Mouse (Mus musculus) ES-E14 (cell line): Measurements from ENCODE around the gene Mcrip1. TPM values are rescaled to one million over a fixed set of nuclear protein-coding genes. Genes with fewer than 3 reads are reported as not detected.
"Not testable (repeated sequence)": the region's sequence is repeated elsewhere in the genome, so short reads cannot be mapped to it uniquely, and the experiment has no call there.

Experiments used
- DNase-seq: peaks from one replicate; pipeline ENCODE4 v3.0.0-alpha.2; 2013; ENCODE audit warnings: low read depth, low spot score
- H3K27ac ChIP-seq: 2 replicates; pipeline ENCODE4 v1.5.1; 2012; ENCODE audit warnings: low read depth, mild to moderate bottlenecking, low read length, moderate library complexity, mixed read lengths; ENCODE audit not compliant: poor library complexity, insufficient read depth, severe bottlenecking
- H3K36me3 ChIP-seq: 2 replicates; pipeline ENCODE4 v1.6.1; 2012; ENCODE audit warnings: mild to moderate bottlenecking, low read length, moderate library complexity, mixed read lengths; ENCODE audit not compliant: control insufficient read depth, poor library complexity, insufficient read depth, severe bottlenecking
- H3K4me1 ChIP-seq, 2 experiments: fragments of 150-350 bp in 1 of 2; sonication (generic) in 1 of 2; 2 replicates each; pipeline ENCODE4 v1.6.1; 2012; ENCODE audit warnings: low read length in 2 of 2, mild to moderate bottlenecking in 1 of 2, mixed read lengths in 1 of 2; ENCODE audit not compliant: control insufficient read depth in 2 of 2, insufficient read depth in 2 of 2, poor library complexity in 1 of 2
- H3K4me3 ChIP-seq, 2 experiments: fragments of 150-350 bp in 1 of 2; sonication (generic) in 1 of 2; 2 replicates each; pipeline ENCODE4 v1.5.1; 2012; ENCODE audit warnings: low read length in 2 of 2, low read depth in 1 of 2, mild to moderate bottlenecking in 1 of 2, mixed read lengths in 1 of 2; ENCODE audit not compliant: insufficient read depth in 1 of 2, poor library complexity in 1 of 2, severe bottlenecking in 1 of 2
- H3K9ac ChIP-seq: 2 replicates; pipeline ENCODE4 v1.6.1; 2012; ENCODE audit warnings: low read depth, mild to moderate bottlenecking, low read length, mixed read lengths; ENCODE audit not compliant: poor library complexity, insufficient read depth, severe bottlenecking
- H3K9me3 ChIP-seq: fragments of 150-350 bp; sonication (generic); 2 replicates; pipeline ENCODE4 v1.6.1; 2012; ENCODE audit warnings: low read depth, mild to moderate bottlenecking, low read length; ENCODE audit not compliant: control insufficient read depth, insufficient read depth
- CHD2 ChIP-seq: IDR thresholded peaks from 2 replicates; pipeline ENCODE4 v1.6.1; 2014; ENCODE audit warnings: mild to moderate bottlenecking, low read depth, low read length, inconsistent platforms
- HCFC1 ChIP-seq: IDR thresholded peaks from 2 replicates; pipeline ENCODE4 v1.6.1; 2012; ENCODE audit warnings: low read length, inconsistent platforms, borderline replicate concordance; ENCODE audit not compliant: insufficient read depth
- MAFK ChIP-seq: IDR thresholded peaks from 2 replicates; pipeline ENCODE4 v1.6.1; 2014; ENCODE audit warnings: mild to moderate bottlenecking, low read depth, low read length, inconsistent platforms; ENCODE audit not compliant: insufficient read depth
- ZC3H11A ChIP-seq: IDR thresholded peaks from 2 replicates; pipeline ENCODE4 v1.6.1; 2012; ENCODE audit warnings: low read depth, mild to moderate bottlenecking, inconsistent platforms, low read length, borderline replicate concordance
- ZNF384 ChIP-seq: IDR thresholded peaks from 2 replicates; pipeline ENCODE4 v1.6.1; 2012; ENCODE audit warnings: low read depth, low read length, inconsistent platforms
- in situ Hi-C, 2 experiments: fragments of 600-800 bp; cut with MboI; formaldehyde crosslinking; loops; one replicate each; pipeline ENCODE4 v1.15.1; 2025; ENCODE audit warnings: low sequenced_read_pairs in 2 of 2, inconsistent platforms in 1 of 2; ENCODE audit not compliant: unreplicated experiment in 2 of 2
- total RNA-seq: library from RNA; depleted of rRNA; stranded (reverse); fragments of 300-350 nt; gene quantifications from 2 replicates; pipeline ENCODE4 v1.2.3, GENCODE M21; 2012

Gene Mcrip1
- total RNA-seq, 1 experiment = 18.9 TPM

GRCm38 (mm10) chr11:120519738-120520137 lies 29.8 kb downstream of the Mcrip1 start:
- TF ChIP-seq HCFC1 = no peak
- TF ChIP-seq ZC3H11A = no peak
- no peak for TF ChIP-seq ZNF384
- TF ChIP-seq CHD2 = no peak
- TF ChIP-seq MAFK = no peak
- no peak overlapping the region for H3K9ac ChIP-seq
- no peak overlapping the region for H3K27ac ChIP-seq
- peaks cover 0 to 2% of the 10 kb centered on the region in 2 experiments; a peak in 1 of 4 replicates for H3K4me1 ChIP-seq
- no peak overlapping the region for H3K4me3 ChIP-seq
- H3K36me3 ChIP-seq = no peaks in the 10 kb centered on the region
- DNase-seq = no peak
- H3K9me3 ChIP-seq = no peaks in the 10 kb centered on the region
- in situ Hi-C loops = no loop called here

- Histone ChIP-seq H3K4me3 (no peak overlapping the region), H3K9me3 (no peaks in the 10 kb centered on the region), H3K4me1 (peaks cover 0 to 2% of the 10 kb centered on the region in 2 experiments; a peak in 1 of 4 replicates), H3K9ac (no peak overlapping the region), H3K27ac (no peak overlapping the region), H3K36me3 (no peaks in the 10 kb centered on the region)
- no peak for TF ChIP-seq HCFC1
- TF ChIP-seq CHD2 = no peak
- TF ChIP-seq MAFK = no peak
- TF ChIP-seq ZNF384 = no peak
- TF ChIP-seq ZC3H11A = no peak
- in situ Hi-C loops = no loop called here
- DNase-seq = no peak
Observed at GRCm38 (mm10) chr11:120518558-120518957, 31.0 kb downstream of the Mcrip1 start.

GRCm38 (mm10) chr11:120518027-120518426 lies 31.5 kb downstream of the Mcrip1 start:
- H3K4me1 ChIP-seq = peaks cover 0 to 2% of the 10 kb centered on the region in 2 experiments; a peak in 1 of 4 replicates
- H3K4me3 ChIP-seq = no peak overlapping the region
- no peaks in the 10 kb centered on the region for H3K9me3 ChIP-seq
- no peak overlapping the region for H3K9ac ChIP-seq
- H3K27ac ChIP-seq = no peak overlapping the region
- TF ChIP-seq MAFK = no peak
- no peak for TF ChIP-seq CHD2
- no peak for TF ChIP-seq ZNF384
- no peak for TF ChIP-seq HCFC1
- no peak for TF ChIP-seq ZC3H11A
- in situ Hi-C loops = no loop called here
- DNase-seq = no peak
- H3K36me3 ChIP-seq = no peaks in the 10 kb centered on the region

- TF ChIP-seq CHD2 (no peak), MAFK (no peak), ZC3H11A (no peak), ZNF384 (no peak), HCFC1 (no peak)
- Histone ChIP-seq H3K9me3 (no peaks in the 10 kb centered on the region), H3K4me3 (no peak overlapping the region), H3K27ac (no peak overlapping the region), H3K36me3 (no peaks in the 10 kb centered on the region), H3K4me1 (peaks cover 0 to 2% of the 10 kb centered on the region in 2 experiments; a peak in 1 of 4 replicates), H3K9ac (no peak overlapping the region)
- in situ Hi-C loops = no loop called here
- DNase-seq = no peak
Observed at GRCm38 (mm10) chr11:120517147-120517546, 32.4 kb downstream of the Mcrip1 start.

GRCm38 (mm10) chr11:120515611-120516010 lies 33.9 kb downstream of the Mcrip1 start:
- peak; percentile 59 for DNase-seq
- H3K27ac ChIP-seq = no peak overlapping the region
- no peak overlapping the region; a peak in 1 of 4 replicates for H3K4me3 ChIP-seq
- H3K4me1 ChIP-seq = peaks cover 0 to 2% of the 10 kb centered on the region in 2 experiments; a peak in 1 of 4 replicates
- no peak overlapping the region for H3K9ac ChIP-seq
- no peaks in the 10 kb centered on the region for H3K36me3 ChIP-seq
- in situ Hi-C loops = no loop called here
- TF ChIP-seq ZC3H11A (peak; percentile 58; the same call in 1 of the 2 replicates), ZNF384 (no peak)
- no peaks in the 10 kb centered on the region for H3K9me3 ChIP-seq

- H3K4me3 ChIP-seq, DNase-seq, H3K4me1 ChIP-seq, H3K9me3 ChIP-seq, H3K27ac ChIP-seq, H3K9ac ChIP-seq, in situ Hi-C loops, H3K36me3 ChIP-seq: not testable (repeated sequence)
Observed at GRCm38 (mm10) chr11:120514262-120514661, 35.3 kb downstream of the Mcrip1 start.
